Mouse (Mus musculus) gastrocnemius, postnatal 10 days (tissue): ENCODE data around the gene Fgf8. TPM values are rescaled to one million over a fixed set of nuclear protein-coding genes. Genes with fewer than 3 reads are reported as not detected.

Source experiments
- DNase-seq: peaks from one replicate; pipeline ENCODE4 v3.0.0; 2021; ENCODE audit warnings: mixed read lengths
- total RNA-seq, 2 experiments: library from RNA; stranded (reverse); gene quantifications; 2 replicates each; pipeline ENCODE4 v1.2.3; 2021

Fgf8 gene
- total RNA-seq, 2 experiments from 2014 or later: not detected

DNA sequence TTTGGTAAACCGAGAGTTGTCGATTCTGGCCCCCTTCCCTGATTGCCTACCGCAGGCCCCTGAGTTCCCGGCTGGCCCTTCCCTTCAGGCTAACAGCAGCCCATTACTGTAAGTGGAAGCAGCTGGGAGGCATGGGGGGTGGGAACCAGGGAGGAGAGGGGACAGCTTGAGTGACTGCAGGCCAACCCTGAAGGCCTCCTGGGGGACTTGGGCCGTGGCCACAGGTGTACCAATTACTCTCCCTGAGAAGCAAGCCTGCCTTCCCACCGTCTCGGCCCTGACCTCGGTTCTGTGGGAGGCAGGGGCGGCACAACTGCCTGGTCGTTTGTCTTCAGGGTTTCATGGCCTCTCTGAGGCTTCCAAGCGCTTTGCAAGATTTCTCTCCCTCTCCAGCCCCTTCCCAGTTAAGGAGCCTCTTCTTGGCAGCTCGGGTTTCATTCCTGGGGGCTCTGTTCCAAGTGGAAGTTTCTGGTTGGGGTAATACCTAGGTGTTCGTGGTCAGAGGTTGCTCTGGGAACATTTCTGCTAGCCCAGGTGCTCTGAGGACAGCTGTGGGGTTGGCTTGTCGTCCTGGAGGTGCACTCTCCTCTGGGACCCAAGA is 16.9 kb downstream of the Fgf8 start:
- DNase-seq: no peak

DNA sequence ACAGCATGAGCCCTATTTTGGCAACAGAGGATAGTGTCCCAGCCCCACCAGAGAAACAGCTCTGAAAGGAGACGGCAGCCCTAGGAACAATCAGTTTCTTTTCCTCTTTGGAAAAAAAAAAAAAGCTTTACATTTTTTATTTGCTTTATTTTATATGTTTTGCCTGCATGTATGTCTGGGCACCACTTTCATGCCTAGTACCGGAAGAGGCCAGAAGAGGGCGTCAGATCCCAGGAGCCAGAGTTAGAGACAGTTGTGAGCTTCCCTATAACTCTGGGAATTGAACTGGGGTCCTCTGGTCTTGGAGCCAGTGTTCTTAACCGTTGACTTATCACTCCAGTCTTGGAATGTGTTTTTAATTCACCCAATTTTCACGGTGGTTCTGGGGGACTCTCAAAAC is 20.5 kb downstream of the Fgf8 start:
- no peak for DNase-seq

DNA sequence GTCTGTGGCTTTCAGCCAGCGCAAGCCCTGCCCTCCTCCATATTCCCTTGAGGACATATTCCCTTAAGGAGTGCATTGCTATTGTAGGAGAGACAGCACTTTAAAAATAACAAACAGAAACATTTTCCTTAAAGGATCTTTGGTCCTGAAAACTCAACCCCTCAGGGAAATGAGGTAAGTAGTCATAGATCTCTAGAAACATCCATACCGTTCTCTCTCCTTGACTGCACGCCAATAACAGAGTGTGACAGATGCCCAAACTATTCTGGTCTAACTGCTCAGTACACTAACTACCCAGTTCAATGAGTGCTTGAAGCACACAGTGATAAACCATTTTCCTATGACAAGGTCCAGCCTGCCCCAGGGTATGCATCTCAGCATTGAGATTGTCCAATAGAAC is 24.4 kb downstream of the Fgf8 start:
- DNase-seq: no peak

DNA sequence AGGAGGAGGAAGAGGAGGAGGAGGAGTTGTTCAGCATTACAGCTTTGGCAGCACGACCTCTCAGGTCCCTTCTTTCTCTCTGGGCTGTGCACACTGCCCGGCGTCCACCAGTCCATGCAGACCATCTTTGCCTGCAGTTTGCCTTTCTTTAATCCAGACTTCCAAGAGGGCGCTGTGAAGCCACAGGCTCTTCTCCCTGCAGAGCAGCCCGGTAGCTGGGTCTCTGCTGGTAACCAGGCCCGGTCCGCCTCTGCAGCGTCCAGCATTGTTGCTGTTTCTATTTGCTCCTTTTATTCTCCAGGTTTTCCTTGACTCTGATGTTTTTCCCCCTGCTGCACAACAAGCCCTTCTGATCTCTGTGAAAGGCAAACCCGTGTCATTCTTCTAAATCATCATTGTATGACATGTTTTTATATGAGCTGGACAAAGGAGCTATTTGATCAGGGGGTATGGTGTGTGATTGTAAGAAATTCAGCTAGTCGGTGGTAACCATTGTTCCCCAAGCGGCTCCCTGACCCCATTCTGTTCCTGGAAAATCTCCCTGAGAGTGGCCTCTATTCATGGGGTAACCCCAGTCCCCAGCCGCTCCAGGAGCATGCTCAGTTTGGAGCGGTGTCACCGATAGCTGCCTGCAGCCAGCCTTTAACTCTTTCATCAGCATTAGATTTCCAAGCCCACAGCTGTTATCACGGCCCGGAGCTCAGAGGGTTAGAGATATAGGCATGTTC is 25.1 kb downstream of the Fgf8 start:
- DNase-seq: peak; percentile 41

DNA sequence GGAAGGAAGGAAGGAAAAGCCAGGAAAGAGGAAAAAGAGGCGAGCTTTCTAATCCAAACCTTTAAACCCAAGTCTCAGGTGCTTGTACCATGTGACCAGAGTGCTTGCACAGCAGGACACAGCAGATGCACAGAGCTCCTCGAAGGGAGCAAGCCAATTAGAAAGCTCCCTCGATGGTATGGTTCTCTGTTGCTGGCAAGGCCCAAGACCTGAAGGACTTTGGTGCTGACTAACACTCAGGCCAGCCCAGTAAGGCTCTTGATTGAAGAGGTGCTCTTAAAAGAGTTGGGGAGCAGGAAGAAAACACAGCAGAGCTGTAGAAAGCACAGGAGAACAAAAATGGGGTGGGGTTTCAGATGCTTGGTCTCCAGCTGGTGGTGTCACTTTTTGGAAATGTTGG is 34.0 kb downstream of the Fgf8 start:
- no peak for DNase-seq

DNA sequence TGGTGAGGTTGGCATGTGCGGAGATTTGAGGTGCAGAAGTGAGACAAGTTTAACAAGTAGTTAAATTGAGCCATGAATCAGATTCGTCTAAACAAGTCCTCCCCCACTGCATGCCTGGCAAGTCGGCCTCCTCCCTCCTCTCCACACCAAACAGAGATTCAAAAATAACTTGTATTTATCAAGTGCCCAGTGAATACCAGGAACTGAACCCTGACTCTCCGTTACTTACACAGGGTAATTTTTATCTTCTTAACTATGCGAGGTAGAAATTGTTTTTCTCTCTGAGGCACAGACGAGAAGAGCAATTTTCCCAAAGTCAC is 46.5 kb downstream of the Fgf8 start:
- DNase-seq: no peak

DNA sequence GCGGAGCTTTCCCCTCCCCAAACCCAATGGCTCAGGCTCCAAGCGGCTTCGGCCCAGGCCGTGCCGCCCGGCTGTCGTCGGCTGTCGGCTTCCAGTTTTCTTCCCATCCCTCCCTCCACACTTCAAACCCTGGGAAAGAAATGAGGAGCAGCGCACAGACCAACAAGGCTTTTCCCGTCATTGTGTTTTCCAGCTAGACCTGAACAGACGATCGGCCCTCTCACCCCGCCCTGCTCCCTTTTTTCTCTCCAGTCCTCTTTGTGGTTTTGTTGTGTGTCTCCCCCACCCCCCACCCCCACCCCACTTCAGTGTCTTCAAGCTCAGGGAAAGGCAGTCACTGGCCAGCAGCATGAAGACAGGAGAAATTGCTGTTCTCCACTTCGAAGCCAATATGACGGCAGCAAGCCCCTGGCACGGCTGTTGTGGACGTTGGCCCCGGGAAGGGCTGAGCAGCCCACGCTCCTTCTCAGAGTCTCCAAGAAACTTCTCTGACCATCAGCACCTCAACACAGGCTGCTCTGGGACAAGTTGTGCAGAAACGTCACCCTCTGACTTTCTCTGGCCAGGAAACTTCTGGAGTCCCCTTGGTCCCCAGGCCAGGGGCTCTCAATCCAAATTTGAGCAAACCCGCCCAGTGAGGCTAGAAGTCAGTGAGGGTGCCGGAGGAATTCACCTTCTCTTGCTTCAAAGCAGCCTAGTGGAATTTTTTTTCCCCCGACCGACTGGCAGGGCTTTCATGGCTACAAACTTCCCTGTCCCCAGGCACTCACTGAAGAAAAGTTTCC is 47.0 kb downstream of the Fgf8 start:
- DNase-seq: peak; percentile 19

DNA sequence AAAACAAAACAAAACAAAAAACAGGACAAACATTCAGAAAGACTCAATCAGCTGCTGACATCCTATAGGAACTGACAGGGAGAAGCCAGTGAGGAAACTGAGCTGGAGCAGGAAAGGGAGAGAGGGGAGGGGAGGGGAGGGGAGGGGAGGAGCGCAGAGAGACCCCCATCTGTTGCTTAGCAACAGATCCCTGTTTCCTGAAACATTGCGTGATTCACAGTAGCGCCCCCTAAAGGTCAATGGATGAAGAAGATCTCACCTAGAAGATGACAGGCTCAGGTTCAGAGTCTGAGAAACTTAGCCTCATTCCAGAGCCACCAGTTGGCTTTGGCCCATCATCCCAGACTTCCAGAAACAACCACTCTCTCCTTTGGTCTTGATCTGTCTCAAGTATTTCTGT is 48.7 kb downstream of the Fgf8 start:
- no peak for DNase-seq

DNA sequence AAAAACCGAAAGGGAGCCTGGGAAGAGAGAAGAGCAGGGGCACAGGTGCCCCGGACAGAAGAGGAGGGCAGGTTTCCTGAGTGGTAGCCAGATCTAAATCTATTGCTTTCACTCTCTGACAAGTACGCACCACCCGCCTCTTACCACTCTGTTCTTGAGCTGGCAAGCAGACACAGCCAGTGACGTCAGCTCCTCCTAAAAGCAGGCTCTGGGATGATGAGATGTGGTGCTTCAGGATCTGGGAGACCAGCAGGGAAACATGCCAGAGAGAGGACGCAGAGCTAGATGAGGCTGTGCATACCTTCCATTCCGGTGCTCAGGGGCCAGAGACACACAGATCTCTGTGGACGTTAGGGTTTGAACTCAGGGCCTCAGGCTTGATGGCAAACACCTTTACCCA is 50.5 kb downstream of the Fgf8 start:
- DNase-seq: no peak

DNA sequence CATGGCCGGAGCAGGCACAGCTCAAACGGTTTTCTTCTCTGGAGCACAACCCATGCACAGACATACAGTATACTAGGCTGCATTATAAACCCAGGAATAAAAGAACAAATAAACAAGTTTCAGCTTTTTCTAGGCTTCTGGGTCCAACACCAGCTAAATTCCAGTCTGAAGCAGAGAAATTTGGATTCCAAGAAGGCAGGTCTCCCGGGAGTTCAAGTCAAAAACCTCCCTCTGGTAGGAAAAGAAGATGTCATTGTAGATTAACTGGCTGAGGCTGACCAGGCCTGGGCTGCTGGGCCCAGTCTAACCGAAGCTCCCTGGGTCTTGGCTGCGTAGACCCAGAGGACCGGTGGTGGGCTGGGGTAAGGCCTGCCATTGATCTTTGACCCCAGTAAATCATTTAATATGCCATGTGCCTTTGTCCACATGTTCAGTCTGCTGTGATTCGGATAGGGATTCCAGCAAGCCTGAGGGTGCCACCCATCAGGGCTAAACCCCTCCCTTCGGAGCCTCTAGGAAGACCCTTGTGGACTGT is 51.6 kb downstream of the Fgf8 start:
- no peak for DNase-seq

DNA sequence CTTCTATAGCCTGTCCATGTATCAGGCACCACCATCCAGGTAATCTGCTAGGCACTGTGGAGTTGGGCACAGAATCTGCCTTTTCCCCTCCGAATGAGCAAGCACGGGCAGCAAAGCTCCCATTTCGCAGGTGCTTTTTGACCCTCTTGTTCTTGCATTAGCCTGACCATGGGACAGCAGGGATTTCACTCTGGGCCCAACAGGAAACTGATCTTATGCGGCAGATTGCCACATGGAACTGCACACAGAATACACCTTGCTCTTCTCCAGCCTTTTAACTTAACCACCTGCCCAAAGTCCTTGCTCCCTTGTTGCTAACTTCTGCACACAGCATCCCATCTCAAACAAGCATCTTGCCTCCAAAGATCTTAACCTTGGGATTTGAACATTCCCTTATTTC is 55.7 kb downstream of the Fgf8 start:
- no peak for DNase-seq

Other genes starting within 250 kb of the Fgf8 start
- gene Poll, start 182.4 kb downstream of the Fgf8 start, total RNA-seq: 10 to 100 TPM in 1 of 2 experiments, 1 to 10 TPM in 1; 8.5 to 10.4 TPM
- gene Gm17018, start 182.3 kb downstream of the Fgf8 start, total RNA-seq: 10 to 100 TPM; 12.4 to 13.8 TPM
- gene Fbxw4, start 82.6 kb downstream of the Fgf8 start, total RNA-seq: 10 to 100 TPM; 23.3 to 24.7 TPM
- gene Npm3, start 6.7 kb upstream of the Fgf8 start, total RNA-seq: 10 to 100 TPM; 19.0 to 21.0 TPM
- 10 to 100 TPM; 36.0 to 44.4 TPM for gene Mgea5, start 40.9 kb upstream of the Fgf8 start, total RNA-seq
- gene Kcnip2, start 73.1 kb upstream of the Fgf8 start, total RNA-seq: under 1 TPM; 0.40 to 0.79 TPM